Mouse (Mus musculus): ENCODE measurements at regions not wholly inside any gene's neighbourhood (a gene's known extent, or its start where the extent isn't known, plus 50 kb on each side); places are given as distances from the start of the nearest gene placed in this dataset.

DNA sequence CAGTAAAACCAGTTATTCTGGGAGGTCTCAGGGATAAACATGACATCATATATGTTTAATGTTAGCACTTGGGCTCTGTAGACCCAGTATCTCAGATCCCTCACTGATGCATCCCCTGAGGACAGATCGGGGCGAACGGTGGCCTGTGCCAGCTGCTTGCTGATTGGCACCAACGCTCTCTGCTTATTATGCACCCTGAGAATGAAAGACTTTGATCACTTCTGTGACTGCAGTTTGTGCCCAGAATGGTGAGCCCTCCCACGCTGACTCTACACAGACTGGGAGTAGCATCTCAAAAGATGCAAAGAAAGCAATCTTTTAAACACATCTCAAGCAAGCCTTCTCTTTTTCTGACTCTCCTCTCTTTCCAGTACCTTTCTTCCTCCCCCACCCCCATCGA is 82.2 kb upstream of the Glrp1 start:
- H3K27ac ChIP-seq (ENCODE audit: insufficient read depth, low read depth, low read length, poor library complexity, severe bottlenecking) = no peak overlapping the region
- H3K9me3 ChIP-seq (ENCODE audit: control insufficient read depth, insufficient read depth, low read depth, low read length) = no peaks in the 10 kb centered on the region
- H3K4me3 ChIP-seq (ENCODE audit: insufficient read depth in 1 of 2, low read depth in 1 of 2, low read length in 2 of 2, poor library complexity in 1 of 2, severe bottlenecking in 1 of 2) = no peak overlapping the region
- TF ChIP-seq HCFC1 (IDR thresholded peaks at IDR 0.05; ENCODE audit: borderline replicate concordance, insufficient read depth, low read length) (no peak), CHD2 (IDR thresholded peaks at IDR 0.05; ENCODE audit: low read depth, low read length) (no peak), MAFK (IDR thresholded peaks at IDR 0.05; ENCODE audit: insufficient read depth, low read depth, low read length) (no peak), ZC3H11A (IDR thresholded peaks at IDR 0.05; ENCODE audit: borderline replicate concordance, low read depth, low read length) (no peak), ZNF384 (IDR thresholded peaks at IDR 0.05; ENCODE audit: low read depth, low read length) (no peak)
- no peak for DNase-seq (ENCODE audit: low read depth, low spot score)
- no peak overlapping the region for H3K9ac ChIP-seq (ENCODE audit: insufficient read depth, low read depth, low read length, poor library complexity, severe bottlenecking)
- H3K4me1 ChIP-seq (ENCODE audit: control insufficient read depth in 2 of 2, insufficient read depth in 2 of 2, low read length in 2 of 2, poor library complexity in 1 of 2) = no peaks in the 10 kb centered on the region
- no peaks in the 10 kb centered on the region for H3K36me3 ChIP-seq (ENCODE audit: control insufficient read depth, insufficient read depth, low read length, poor library complexity, severe bottlenecking)
- in situ Hi-C loops (cut with MboI; ENCODE audit: low sequenced_read_pairs in 2 of 2, unreplicated experiment in 2 of 2) = no loop called here

DNA sequence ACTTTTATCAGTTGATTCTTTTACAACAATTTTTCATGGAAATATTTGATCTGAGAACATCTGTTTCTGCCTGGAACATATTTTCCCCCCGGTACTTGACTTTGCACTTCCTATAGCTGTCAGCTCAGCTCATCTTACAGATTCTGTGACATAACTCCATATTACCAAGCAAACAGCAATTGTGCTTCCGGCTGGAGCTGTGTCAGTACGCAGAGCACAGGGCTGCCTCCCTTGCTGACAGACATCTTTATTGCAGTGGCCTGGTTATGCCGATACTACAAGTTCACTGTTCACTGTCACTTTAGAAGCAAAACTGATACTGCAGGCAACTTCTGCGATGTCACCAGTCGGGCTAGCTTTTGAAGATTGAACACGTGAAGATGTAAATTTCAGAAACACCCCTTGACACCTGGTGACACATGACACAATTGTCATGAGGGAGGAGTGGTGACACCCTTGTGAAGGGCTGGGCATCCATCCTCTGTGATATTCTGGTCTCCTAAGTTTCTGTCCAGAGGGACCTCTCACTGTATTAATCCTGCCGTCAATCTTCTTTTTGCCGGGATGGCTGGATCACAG is 81.0 kb upstream of the Glrp1 start:
- Histone ChIP-seq H3K9me3 (ENCODE audit: control insufficient read depth, insufficient read depth, low read depth, low read length) (no peaks in the 10 kb centered on the region), H3K27ac (ENCODE audit: insufficient read depth, low read depth, low read length, poor library complexity, severe bottlenecking) (no peak overlapping the region), H3K4me3 (ENCODE audit: insufficient read depth in 1 of 2, low read depth in 1 of 2, low read length in 2 of 2, poor library complexity in 1 of 2, severe bottlenecking in 1 of 2) (no peak overlapping the region), H3K9ac (ENCODE audit: insufficient read depth, low read depth, low read length, poor library complexity, severe bottlenecking) (no peak overlapping the region), H3K4me1 (ENCODE audit: control insufficient read depth in 2 of 2, insufficient read depth in 2 of 2, low read length in 2 of 2, poor library complexity in 1 of 2) (no peaks in the 10 kb centered on the region), H3K36me3 (ENCODE audit: control insufficient read depth, insufficient read depth, low read length, poor library complexity, severe bottlenecking) (no peaks in the 10 kb centered on the region)
- in situ Hi-C loops (cut with MboI; ENCODE audit: low sequenced_read_pairs in 2 of 2, unreplicated experiment in 2 of 2) = no loop called here
- no peak for DNase-seq (ENCODE audit: low read depth, low spot score)
- TF ChIP-seq ZC3H11A (IDR thresholded peaks at IDR 0.05; ENCODE audit: borderline replicate concordance, low read depth, low read length) = no peak

DNA sequence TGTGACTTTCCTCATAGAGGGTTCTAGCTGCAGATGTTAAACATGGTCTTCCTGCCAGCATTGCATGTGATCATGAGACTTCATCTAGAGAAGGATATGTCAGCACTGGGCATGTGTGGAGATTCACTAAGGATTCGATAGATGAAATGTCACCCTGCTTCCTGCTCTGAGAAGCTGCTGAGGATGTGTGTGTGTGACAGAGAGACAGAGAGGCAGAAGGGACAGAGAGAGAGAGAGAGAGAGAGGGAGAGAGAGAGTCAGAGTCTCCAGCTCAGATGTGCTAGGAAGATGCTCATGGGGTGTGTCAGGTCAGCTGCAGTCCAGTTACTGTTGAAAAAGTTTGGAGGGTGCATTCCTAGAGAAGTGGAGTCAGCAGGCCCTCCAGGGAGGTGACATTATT is 78.9 kb upstream of the Glrp1 start:
- Histone ChIP-seq H3K4me1 (ENCODE audit: control insufficient read depth in 2 of 2, insufficient read depth in 2 of 2, low read length in 2 of 2, poor library complexity in 1 of 2) (peaks cover 2 to 5% of the 10 kb centered on the region in 2 experiments; a peak in 2 of 4 replicates), H3K27ac (ENCODE audit: insufficient read depth, low read depth, low read length, poor library complexity, severe bottlenecking) (no peak overlapping the region), H3K9ac (ENCODE audit: insufficient read depth, low read depth, low read length, poor library complexity, severe bottlenecking) (no peak overlapping the region), H3K4me3 (ENCODE audit: insufficient read depth in 1 of 2, low read depth in 1 of 2, low read length in 2 of 2, poor library complexity in 1 of 2, severe bottlenecking in 1 of 2) (no peak overlapping the region), H3K9me3 (ENCODE audit: control insufficient read depth, insufficient read depth, low read depth, low read length) (no peaks in the 10 kb centered on the region), H3K36me3 (ENCODE audit: control insufficient read depth, insufficient read depth, low read length, poor library complexity, severe bottlenecking) (no peaks in the 10 kb centered on the region)
- TF ChIP-seq MAFK (IDR thresholded peaks at IDR 0.05; ENCODE audit: insufficient read depth, low read depth, low read length) (no peak), HCFC1 (IDR thresholded peaks at IDR 0.05; ENCODE audit: borderline replicate concordance, insufficient read depth, low read length) (no peak), ZC3H11A (IDR thresholded peaks at IDR 0.05; ENCODE audit: borderline replicate concordance, low read depth, low read length) (no peak), ZNF384 (IDR thresholded peaks at IDR 0.05; ENCODE audit: low read depth, low read length) (no peak), CHD2 (IDR thresholded peaks at IDR 0.05; ENCODE audit: low read depth, low read length) (no peak)
- no peak for DNase-seq (ENCODE audit: low read depth, low spot score)
- in situ Hi-C loops (cut with MboI; ENCODE audit: low sequenced_read_pairs in 2 of 2, unreplicated experiment in 2 of 2) = no loop called here

DNA sequence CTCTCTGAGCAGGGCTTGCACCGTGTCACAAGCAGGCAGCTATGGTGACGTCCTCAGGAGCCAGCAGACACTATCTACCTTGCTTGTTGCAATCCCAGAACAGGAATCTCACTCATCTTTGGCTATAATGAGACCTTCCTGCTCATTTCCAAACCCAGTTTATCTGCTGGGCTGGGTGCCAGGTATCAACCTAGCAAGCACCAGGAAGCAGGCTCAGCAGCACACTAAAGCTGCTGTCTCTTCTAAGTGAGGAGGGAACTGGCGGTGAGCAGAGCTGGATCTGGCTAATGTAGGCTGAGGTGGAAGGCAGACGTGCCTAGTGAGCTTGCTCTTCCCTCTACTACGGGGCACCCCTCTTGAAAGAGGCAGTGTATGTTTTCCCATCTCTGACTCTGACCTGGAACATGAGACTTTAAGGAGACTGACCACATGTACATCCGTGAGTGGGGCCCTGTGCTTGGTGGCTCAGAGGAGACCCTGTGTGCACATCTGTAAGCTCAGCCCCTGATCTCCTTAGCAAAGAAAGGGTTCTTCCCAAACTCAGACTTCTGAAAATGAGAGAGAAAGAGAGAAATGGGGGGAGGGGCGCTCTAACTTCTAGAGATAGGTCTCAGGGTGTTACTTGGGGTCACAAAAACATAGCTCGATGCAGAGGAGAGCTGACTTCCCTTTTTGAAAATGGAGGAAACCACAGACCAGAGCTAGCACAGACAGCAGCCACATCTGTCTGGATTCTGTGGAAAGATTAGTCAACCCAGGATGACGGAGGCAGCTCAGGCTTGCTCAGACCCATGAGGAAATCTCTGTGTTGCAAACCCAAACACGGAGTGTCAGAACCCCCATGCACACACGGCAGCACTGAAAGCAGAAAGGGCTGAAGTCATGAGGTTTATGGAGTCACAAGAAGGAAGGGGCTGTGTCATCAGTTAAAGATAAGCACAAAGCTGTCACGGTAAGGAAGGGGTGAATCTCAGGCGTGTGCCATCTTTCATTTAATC is 77.3 kb upstream of the Glrp1 start:
- in situ Hi-C loops (cut with MboI; ENCODE audit: low sequenced_read_pairs in 2 of 2, unreplicated experiment in 2 of 2) = no loop called here
- DNase-seq (ENCODE audit: low read depth, low spot score) = no peak
- TF ChIP-seq MAFK (IDR thresholded peaks at IDR 0.05; ENCODE audit: insufficient read depth, low read depth, low read length) = no peak
- TF ChIP-seq ZNF384 (IDR thresholded peaks at IDR 0.05; ENCODE audit: low read depth, low read length) = no peak
- TF ChIP-seq CHD2 (IDR thresholded peaks at IDR 0.05; ENCODE audit: low read depth, low read length) = no peak
- TF ChIP-seq ZC3H11A (IDR thresholded peaks at IDR 0.05; ENCODE audit: borderline replicate concordance, low read depth, low read length) = no peak
- Histone ChIP-seq H3K9ac (ENCODE audit: insufficient read depth, low read depth, low read length, poor library complexity, severe bottlenecking) (no peak overlapping the region), H3K9me3 (ENCODE audit: control insufficient read depth, insufficient read depth, low read depth, low read length) (no peaks in the 10 kb centered on the region), H3K27ac (ENCODE audit: insufficient read depth, low read depth, low read length, poor library complexity, severe bottlenecking) (no peak overlapping the region), H3K4me3 (ENCODE audit: insufficient read depth in 1 of 2, low read depth in 1 of 2, low read length in 2 of 2, poor library complexity in 1 of 2, severe bottlenecking in 1 of 2) (no peak overlapping the region), H3K4me1 (ENCODE audit: control insufficient read depth in 2 of 2, insufficient read depth in 2 of 2, low read length in 2 of 2, poor library complexity in 1 of 2) (peaks cover 2 to 7% of the 10 kb centered on the region in 2 experiments; a peak in 2 of 4 replicates), H3K36me3 (ENCODE audit: control insufficient read depth, insufficient read depth, low read length, poor library complexity, severe bottlenecking) (no peaks in the 10 kb centered on the region)

All from ES-E14 (cell line).